Mouse (Mus musculus): ENCODE measurements around the gene Csmd2. TPM values are rescaled to one million over a fixed set of nuclear protein-coding genes. Genes with fewer than 3 reads are reported as not detected.

Csmd2 gene
- polyA plus RNA-seq, 1 experiment from 2014 or later = 0.05 TPM

- Histone ChIP-seq H3K27ac (ENCODE audit: low read length) (no peak overlapping the region), H3K36me3 (ENCODE audit: control insufficient read depth, insufficient read depth) (no peaks in the 10 kb centered on the region), H3K4me1 (ENCODE audit: control insufficient read depth, insufficient read depth, low read length) (no peaks in the 10 kb centered on the region), H3K4me3 (ENCODE audit: low read length) (no peak overlapping the region), H3K4me2 (ENCODE audit: low read depth, low read length) (no peak overlapping the region), H3K27me3 (ENCODE audit: control insufficient read depth, insufficient read depth, low read length) (no peaks in the 10 kb centered on the region), H3K9ac (ENCODE audit: low read length) (no peak overlapping the region), H3K9me3 (replicated peaks; ENCODE audit: control insufficient read depth, low read length) (0 out of 2 replicates have a peak, but pooled peaks cover 3% of the 10 kb centered on the region)
- no peak for ATAC-seq (replicated peaks; ENCODE audit: extremely low read depth, insufficient read depth, low FRiP score)
- WGBS = 75% methylated on average over 1 of the region's 1 CpGs
These were observed 184.0 kb downstream of the Csmd2 start for GRCm38 (mm10) chr4:128171701-128172100.

GRCm38 (mm10) chr4:128178974-128179373, 191.3 kb downstream of the Csmd2 start:
- Histone ChIP-seq H3K4me2 (ENCODE audit: low read depth, low read length) (no peak overlapping the region), H3K36me3 (ENCODE audit: control insufficient read depth, insufficient read depth) (no peaks in the 10 kb centered on the region), H3K4me3 (ENCODE audit: low read length) (no peak overlapping the region), H3K9me3 (replicated peaks; ENCODE audit: control insufficient read depth, low read length) (no peaks in the 10 kb centered on the region), H3K27me3 (ENCODE audit: control insufficient read depth, insufficient read depth, low read length) (no peaks in the 10 kb centered on the region), H3K27ac (ENCODE audit: low read length) (no peak overlapping the region), H3K9ac (ENCODE audit: low read length) (no peak overlapping the region), H3K4me1 (ENCODE audit: control insufficient read depth, insufficient read depth, low read length) (no peaks in the 10 kb centered on the region)
- 85% methylated on average over 8 of the region's 8 CpGs for WGBS
- ATAC-seq (replicated peaks; ENCODE audit: extremely low read depth, insufficient read depth, low FRiP score) = no peak

- Histone ChIP-seq H3K27me3 (ENCODE audit: control insufficient read depth, insufficient read depth, low read length) (no peaks in the 10 kb centered on the region), H3K36me3 (ENCODE audit: control insufficient read depth, insufficient read depth) (no peaks in the 10 kb centered on the region), H3K4me1 (ENCODE audit: control insufficient read depth, insufficient read depth, low read length) (no peaks in the 10 kb centered on the region), H3K27ac (ENCODE audit: low read length) (no peak overlapping the region), H3K9me3 (replicated peaks; ENCODE audit: control insufficient read depth, low read length) (no peaks in the 10 kb centered on the region), H3K9ac (ENCODE audit: low read length) (no peak overlapping the region), H3K4me3 (ENCODE audit: low read length) (no peak overlapping the region), H3K4me2 (ENCODE audit: low read depth, low read length) (no peak overlapping the region)
- ATAC-seq (replicated peaks; ENCODE audit: extremely low read depth, insufficient read depth, low FRiP score) = no peak
- WGBS = 76% methylated on average over 2 of the region's 2 CpGs
These were observed 191.9 kb downstream of the Csmd2 start for GRCm38 (mm10) chr4:128179581-128179980.

- Histone ChIP-seq H3K27ac (ENCODE audit: low read length) (no peak overlapping the region), H3K9ac (ENCODE audit: low read length) (no peak overlapping the region), H3K27me3 (ENCODE audit: control insufficient read depth, insufficient read depth, low read length) (no peaks in the 10 kb centered on the region), H3K4me1 (ENCODE audit: control insufficient read depth, insufficient read depth, low read length) (no peaks in the 10 kb centered on the region), H3K36me3 (ENCODE audit: control insufficient read depth, insufficient read depth) (no peaks in the 10 kb centered on the region), H3K4me2 (ENCODE audit: low read depth, low read length) (no peak overlapping the region), H3K4me3 (ENCODE audit: low read length) (no peak overlapping the region), H3K9me3 (replicated peaks; ENCODE audit: control insufficient read depth, low read length) (no peaks in the 10 kb centered on the region)
- WGBS = 60% methylated on average over 1 of the region's 1 CpGs
- ATAC-seq (replicated peaks; ENCODE audit: extremely low read depth, insufficient read depth, low FRiP score) = no peak
These were observed 197.1 kb downstream of the Csmd2 start for GRCm38 (mm10) chr4:128184747-128185146.

- WGBS = 92% methylated on average over 8 of the region's 8 CpGs
- peaks cover 6% of the 10 kb centered on the region; the same call in 1 of the 2 replicates for H3K9me3 ChIP-seq (replicated peaks; ENCODE audit: control insufficient read depth, low read length)
- H3K4me2 ChIP-seq (ENCODE audit: low read depth, low read length) = no peak overlapping the region
- H3K4me1 ChIP-seq (ENCODE audit: control insufficient read depth, insufficient read depth, low read length) = no peaks in the 10 kb centered on the region
- no peak for ATAC-seq (replicated peaks; ENCODE audit: extremely low read depth, insufficient read depth, low FRiP score)
- no peaks in the 10 kb centered on the region for H3K36me3 ChIP-seq (ENCODE audit: control insufficient read depth, insufficient read depth)
- H3K4me3 ChIP-seq (ENCODE audit: low read length) = no peak overlapping the region
- no peak overlapping the region for H3K9ac ChIP-seq (ENCODE audit: low read length)
- no peak overlapping the region for H3K27ac ChIP-seq (ENCODE audit: low read length)
- H3K27me3 ChIP-seq (ENCODE audit: control insufficient read depth, insufficient read depth, low read length) = no peaks in the 10 kb centered on the region
These were observed 206.8 kb downstream of the Csmd2 start for GRCm38 (mm10) chr4:128194454-128194853.

- no peak; the same call in 1 of the 2 replicates for ATAC-seq (replicated peaks; ENCODE audit: extremely low read depth, insufficient read depth, low FRiP score)
- Histone ChIP-seq H3K4me3 (ENCODE audit: low read length) (no peak overlapping the region), H3K4me1 (ENCODE audit: control insufficient read depth, insufficient read depth, low read length) (peaks cover 6% of the 10 kb centered on the region), H3K27me3 (ENCODE audit: control insufficient read depth, insufficient read depth, low read length) (no peaks in the 10 kb centered on the region), H3K4me2 (ENCODE audit: low read depth, low read length) (no peak overlapping the region), H3K9me3 (replicated peaks; ENCODE audit: control insufficient read depth, low read length) (0 out of 2 replicates have a peak, but pooled peaks cover 2% of the 10 kb centered on the region), H3K27ac (ENCODE audit: low read length) (no peak overlapping the region), H3K9ac (ENCODE audit: low read length) (no peak overlapping the region), H3K36me3 (ENCODE audit: control insufficient read depth, insufficient read depth) (no peaks in the 10 kb centered on the region)
- WGBS = 59% methylated on average over 13 of the region's 13 CpGs
These were observed 230.4 kb downstream of the Csmd2 start for GRCm38 (mm10) chr4:128217991-128218595.

GRCm38 (mm10) chr4:128224453-128224852, 236.8 kb downstream of the Csmd2 start:
- no peak for ATAC-seq (replicated peaks; ENCODE audit: extremely low read depth, insufficient read depth, low FRiP score)
- no peak overlapping the region for H3K4me3 ChIP-seq (ENCODE audit: low read length)
- no peak overlapping the region for H3K9ac ChIP-seq (ENCODE audit: low read length)
- no peak overlapping the region for H3K27ac ChIP-seq (ENCODE audit: low read length)
- 68% methylated on average over 6 of the region's 6 CpGs for WGBS
- H3K9me3 ChIP-seq (replicated peaks; ENCODE audit: control insufficient read depth, low read length) = no peaks in the 10 kb centered on the region
- H3K4me2 ChIP-seq (ENCODE audit: low read depth, low read length) = no peak overlapping the region
- H3K27me3 ChIP-seq (ENCODE audit: control insufficient read depth, insufficient read depth, low read length) = no peaks in the 10 kb centered on the region
- H3K36me3 ChIP-seq (ENCODE audit: control insufficient read depth, insufficient read depth) = no peaks in the 10 kb centered on the region
- no peaks in the 10 kb centered on the region for H3K4me1 ChIP-seq (ENCODE audit: control insufficient read depth, insufficient read depth, low read length)

GRCm38 (mm10) chr4:128227377-128228316, 240.0 kb downstream of the Csmd2 start:
- no peak overlapping the region for H3K9ac ChIP-seq (ENCODE audit: low read length)
- H3K27me3 ChIP-seq (ENCODE audit: control insufficient read depth, insufficient read depth, low read length) = no peaks in the 10 kb centered on the region
- 34% methylated on average over 13 of the region's 13 CpGs for WGBS
- no peak for ATAC-seq (replicated peaks; ENCODE audit: extremely low read depth, insufficient read depth, low FRiP score)
- H3K27ac ChIP-seq (ENCODE audit: low read length) = no peak overlapping the region
- H3K4me2 ChIP-seq (ENCODE audit: low read depth, low read length) = no peak overlapping the region
- H3K4me1 ChIP-seq (ENCODE audit: control insufficient read depth, insufficient read depth, low read length) = no peaks in the 10 kb centered on the region
- H3K9me3 ChIP-seq (replicated peaks; ENCODE audit: control insufficient read depth, low read length) = no peaks in the 10 kb centered on the region
- H3K4me3 ChIP-seq (ENCODE audit: low read length) = no peak overlapping the region
- H3K36me3 ChIP-seq (ENCODE audit: control insufficient read depth, insufficient read depth) = no peaks in the 10 kb centered on the region

GRCm38 (mm10) chr4:128233458-128233857, 245.8 kb downstream of the Csmd2 start:
- H3K4me1 ChIP-seq (ENCODE audit: control insufficient read depth, insufficient read depth, low read length) = no peaks in the 10 kb centered on the region
- no peak overlapping the region for H3K4me2 ChIP-seq (ENCODE audit: low read depth, low read length)
- no peak for ATAC-seq (replicated peaks; ENCODE audit: extremely low read depth, insufficient read depth, low FRiP score)
- 82% methylated on average over 13 of the region's 13 CpGs for WGBS
- H3K27ac ChIP-seq (ENCODE audit: low read length) = no peak overlapping the region
- no peaks in the 10 kb centered on the region for H3K36me3 ChIP-seq (ENCODE audit: control insufficient read depth, insufficient read depth)
- H3K4me3 ChIP-seq (ENCODE audit: low read length) = no peak overlapping the region
- no peaks in the 10 kb centered on the region for H3K9me3 ChIP-seq (replicated peaks; ENCODE audit: control insufficient read depth, low read length)
- H3K9ac ChIP-seq (ENCODE audit: low read length) = no peak overlapping the region
- H3K27me3 ChIP-seq (ENCODE audit: control insufficient read depth, insufficient read depth, low read length) = no peaks in the 10 kb centered on the region

All from heart, embryonic 16.5 days (tissue).